Mouse (Mus musculus): Measurements from ENCODE around the gene Zdhhc12.
"Not testable (repeated sequence)": the region's sequence is repeated elsewhere in the genome, so short reads cannot be mapped to it uniquely, and the experiment has no call there.

Zdhhc12 gene

GRCm38 (mm10) chr2:30093471-30094207, at the start of gene Zdhhc12:
TSS of gene Zdhhc12 (minus strand) at chr2:30093648.
- DNase-seq (ENCODE audit: extremely low read depth, insufficient read length, low spot score), result peak; percentile 99

- not testable (repeated sequence) for DNase-seq (ENCODE audit: extremely low read depth, insufficient read length, low spot score)
Measured at GRCm38 (mm10) chr2:30140021-30140420, 46.6 kb upstream of the Zdhhc12 start.

GRCm38 (mm10) chr2:30136458-30136857, 43.0 kb upstream of the Zdhhc12 start:
- no peak for DNase-seq (ENCODE audit: extremely low read depth, insufficient read length, low spot score)

- DNase-seq (ENCODE audit: extremely low read depth, insufficient read length, low spot score), result no peak
Measured at GRCm38 (mm10) chr2:30134928-30135620, 41.6 kb upstream of the Zdhhc12 start.

GRCm38 (mm10) chr2:30134378-30134711, 40.9 kb upstream of the Zdhhc12 start:
- no peak for DNase-seq (ENCODE audit: extremely low read depth, insufficient read length, low spot score)

- peak; percentile 99 for DNase-seq (ENCODE audit: extremely low read depth, insufficient read length, low spot score)
Measured at GRCm38 (mm10) chr2:30133613-30134377, 40.3 kb upstream of the Zdhhc12 start, which contains the start of gene Tbc1d13. TSS of gene Tbc1d13 (plus strand) at chr2:30133746.

GRCm38 (mm10) chr2:30132801-30133612, 39.6 kb upstream of the Zdhhc12 start:
- peak; percentile 18 for DNase-seq (ENCODE audit: extremely low read depth, insufficient read length, low spot score)

- DNase-seq (ENCODE audit: extremely low read depth, insufficient read length, low spot score), result not testable (repeated sequence)
Measured at GRCm38 (mm10) chr2:30131240-30131639, 37.8 kb upstream of the Zdhhc12 start.

GRCm38 (mm10) chr2:30130156-30130555, 36.7 kb upstream of the Zdhhc12 start:
- no peak for DNase-seq (ENCODE audit: extremely low read depth, insufficient read length, low spot score)

- DNase-seq (ENCODE audit: extremely low read depth, insufficient read length, low spot score), result peak; percentile 53
Measured at GRCm38 (mm10) chr2:30128789-30129188, 35.3 kb upstream of the Zdhhc12 start.

GRCm38 (mm10) chr2:30124472-30125274, 31.2 kb upstream of the Zdhhc12 start, which contains the start of gene Zer1:
TSS of gene Zer1 (minus strand) at chr2:30124585.
- DNase-seq (ENCODE audit: extremely low read depth, insufficient read length, low spot score), result peak; percentile 94

GRCm38 (mm10) chr2:30123729-30124471, 30.5 kb upstream of the Zdhhc12 start:
- DNase-seq (ENCODE audit: extremely low read depth, insufficient read length, low spot score), result no peak

- no peak for DNase-seq (ENCODE audit: extremely low read depth, insufficient read length, low spot score)
Measured at GRCm38 (mm10) chr2:30122766-30123165, 29.3 kb upstream of the Zdhhc12 start.

GRCm38 (mm10) chr2:30120269-30120668, 26.8 kb upstream of the Zdhhc12 start:
- no peak for DNase-seq (ENCODE audit: extremely low read depth, insufficient read length, low spot score)

GRCm38 (mm10) chr2:30119641-30120051, 26.2 kb upstream of the Zdhhc12 start:
- DNase-seq (ENCODE audit: extremely low read depth, insufficient read length, low spot score), result no peak

GRCm38 (mm10) chr2:30112564-30112963, 19.1 kb upstream of the Zdhhc12 start:
- no peak for DNase-seq (ENCODE audit: extremely low read depth, insufficient read length, low spot score)

- DNase-seq (ENCODE audit: extremely low read depth, insufficient read length, low spot score), result no peak
Measured at GRCm38 (mm10) chr2:30111500-30111899, 18.1 kb upstream of the Zdhhc12 start.

- DNase-seq (ENCODE audit: extremely low read depth, insufficient read length, low spot score), result no peak
Measured at GRCm38 (mm10) chr2:30108260-30108659, 14.8 kb upstream of the Zdhhc12 start.

- no peak for DNase-seq (ENCODE audit: extremely low read depth, insufficient read length, low spot score)
Measured at GRCm38 (mm10) chr2:30107646-30108045, 14.2 kb upstream of the Zdhhc12 start.
